Mouse (Mus musculus): Measurements from ENCODE around the gene Foxa1. TPM values are rescaled to one million over a fixed set of nuclear protein-coding genes. Genes with fewer than 3 reads are reported as not detected.

The Foxa1 gene
- polyA plus RNA-seq, 1 experiment from 2014 or later, result 7.9 TPM

GRCm38 (mm10) chr12:57552286-57552685 lies 5.6 kb upstream of the Foxa1 start:
- DNase-seq (ENCODE audit: low spot score), result no peak
- TF ChIP-seq CTCF (IDR thresholded peaks at IDR 0.05), result no peak
- TF ChIP-seq EP300 (IDR thresholded peaks at IDR 0.05), result no peak
- WGBS, result 4% methylated on average over 3 of the region's 3 CpGs
- Histone ChIP-seq H3K4me3 (ENCODE audit: low read depth, low read length) (no peak overlapping the region), H3K27me3 (replicated peaks; ENCODE audit: insufficient read depth, low read length) (peaks cover 16% of the 10 kb centered on the region), H3K4me1 (ENCODE audit: insufficient read depth, low read depth, low read length) (no peaks in the 10 kb centered on the region), H3K9ac (replicated peaks; ENCODE audit: low read depth) (no peak overlapping the region), H3K4me2 (replicated peaks; ENCODE audit: low read depth, low read length) (no peak overlapping the region), H3K27ac (ENCODE audit: low read length) (no peak overlapping the region), H3K36me3 (ENCODE audit: insufficient read depth, low read length) (no peaks in the 10 kb centered on the region), H3K9me3 (ENCODE audit: low read length) (no peaks in the 10 kb centered on the region)
- ATAC-seq, result no peak

- Histone ChIP-seq H3K9me3 (ENCODE audit: low read length) (no peaks in the 10 kb centered on the region), H3K9ac (replicated peaks; ENCODE audit: low read depth) (no peak overlapping the region), H3K4me2 (replicated peaks; ENCODE audit: low read depth, low read length) (no peak overlapping the region), H3K27me3 (replicated peaks; ENCODE audit: insufficient read depth, low read length) (peaks cover 24% of the 10 kb centered on the region), H3K27ac (ENCODE audit: low read length) (no peak overlapping the region), H3K4me3 (ENCODE audit: low read depth, low read length) (no peak overlapping the region), H3K4me1 (ENCODE audit: insufficient read depth, low read depth, low read length) (no peaks in the 10 kb centered on the region), H3K36me3 (ENCODE audit: insufficient read depth, low read length) (no peaks in the 10 kb centered on the region)
- 32% methylated on average over 8 of the region's 8 CpGs for WGBS
- TF ChIP-seq CTCF (IDR thresholded peaks at IDR 0.05) (no peak), EP300 (IDR thresholded peaks at IDR 0.05) (no peak)
- no peak for DNase-seq (ENCODE audit: low spot score)
- ATAC-seq, result no peak
These were observed 4.2 kb upstream of the Foxa1 start for GRCm38 (mm10) chr12:57550881-57551280.

GRCm38 (mm10) chr12:57550181-57550808 lies 3.6 kb upstream of the Foxa1 start:
- Histone ChIP-seq H3K27ac (ENCODE audit: low read length) (no peak overlapping the region), H3K9me3 (ENCODE audit: low read length) (no peaks in the 10 kb centered on the region), H3K4me2 (replicated peaks; ENCODE audit: low read depth, low read length) (peak overlapping the region; percentile 73), H3K4me1 (ENCODE audit: insufficient read depth, low read depth, low read length) (peaks cover 4% of the 10 kb centered on the region; the same call in 1 of the 2 replicates), H3K36me3 (ENCODE audit: insufficient read depth, low read length) (no peaks in the 10 kb centered on the region), H3K9ac (replicated peaks; ENCODE audit: low read depth) (0 out of 2 replicates have a peak overlapping the region, but pooled peaks have one; percentile 5), H3K27me3 (replicated peaks; ENCODE audit: insufficient read depth, low read length) (peaks cover 28% of the 10 kb centered on the region), H3K4me3 (ENCODE audit: low read depth, low read length) (no peak overlapping the region)
- ATAC-seq (no peak), DNase-seq (ENCODE audit: low spot score) (no peak)
- WGBS, result 7% methylated on average over 31 of the region's 31 CpGs
- TF ChIP-seq EP300 (IDR thresholded peaks at IDR 0.05), result no peak
- no peak for TF ChIP-seq CTCF (IDR thresholded peaks at IDR 0.05)

- H3K4me3 ChIP-seq (ENCODE audit: low read depth, low read length), result no peak overlapping the region
- no peak for ATAC-seq
- TF ChIP-seq CTCF (IDR thresholded peaks at IDR 0.05), result no peak
- TF ChIP-seq EP300 (IDR thresholded peaks at IDR 0.05), result no peak
- H3K27ac ChIP-seq (ENCODE audit: low read length), result no peak overlapping the region
- 8% methylated on average over 15 of the region's 15 CpGs for WGBS
- H3K9ac ChIP-seq (replicated peaks; ENCODE audit: low read depth), result no peak overlapping the region
- no peaks in the 10 kb centered on the region for H3K9me3 ChIP-seq (ENCODE audit: low read length)
- peaks cover 6% of the 10 kb centered on the region; the same call in 1 of the 2 replicates for H3K4me1 ChIP-seq (ENCODE audit: insufficient read depth, low read depth, low read length)
- H3K36me3 ChIP-seq (ENCODE audit: insufficient read depth, low read length), result no peaks in the 10 kb centered on the region
- H3K27me3 ChIP-seq (replicated peaks; ENCODE audit: insufficient read depth, low read length), result peaks cover 31% of the 10 kb centered on the region
- H3K4me2 ChIP-seq (replicated peaks; ENCODE audit: low read depth, low read length), result peak overlapping the region; percentile 73
- DNase-seq (ENCODE audit: low spot score), result no peak
These were observed 3.0 kb upstream of the Foxa1 start for GRCm38 (mm10) chr12:57549667-57550160.

- peaks cover 34% of the 10 kb centered on the region for H3K27me3 ChIP-seq (replicated peaks; ENCODE audit: insufficient read depth, low read length)
These were observed 2.4 kb upstream of the Foxa1 start for GRCm38 (mm10) chr12:57548981-57549666.

GRCm38 (mm10) chr12:57548352-57548980 lies 1.8 kb upstream of the Foxa1 start:
- 2% methylated on average over 20 of the region's 20 CpGs for WGBS
- peak; percentile 17 for ATAC-seq

More at GRCm38 (mm10) chr12:57548981-57549666, 2.4 kb upstream of the Foxa1 start:
- TF ChIP-seq EP300 (IDR thresholded peaks at IDR 0.05), result no peak
- H3K9me3 ChIP-seq (ENCODE audit: low read length), result no peaks in the 10 kb centered on the region
- H3K4me1 ChIP-seq (ENCODE audit: insufficient read depth, low read depth, low read length), result peaks cover 6% of the 10 kb centered on the region; the same call in 1 of the 2 replicates
- H3K36me3 ChIP-seq (ENCODE audit: insufficient read depth, low read length), result no peaks in the 10 kb centered on the region
- DNase-seq (ENCODE audit: low spot score) (peak; percentile 38), ATAC-seq (no peak)
- H3K4me3 ChIP-seq (ENCODE audit: low read depth, low read length), result peak overlapping the region; percentile 19; the same call in 1 of the 2 replicates
- H3K4me2 ChIP-seq (replicated peaks; ENCODE audit: low read depth, low read length), result peak overlapping the region; percentile 73
- H3K27ac ChIP-seq (ENCODE audit: low read length), result 0 out of 2 replicates have a peak overlapping the region, but pooled peaks have one; percentile 23
- WGBS, result 8% methylated on average over 25 of the region's 25 CpGs
- H3K9ac ChIP-seq (replicated peaks; ENCODE audit: low read depth), result no peak overlapping the region

More at GRCm38 (mm10) chr12:57548352-57548980, 1.8 kb upstream of the Foxa1 start:
- Histone ChIP-seq H3K4me2 (replicated peaks; ENCODE audit: low read depth, low read length) (peak overlapping the region; percentile 73), H3K9ac (replicated peaks; ENCODE audit: low read depth) (no peak overlapping the region), H3K4me3 (ENCODE audit: low read depth, low read length) (peak overlapping the region; percentile 19; the same call in 1 of the 2 replicates), H3K4me1 (ENCODE audit: insufficient read depth, low read depth, low read length) (peaks cover 6% of the 10 kb centered on the region; the same call in 1 of the 2 replicates), H3K27me3 (replicated peaks; ENCODE audit: insufficient read depth, low read length) (peaks cover 36% of the 10 kb centered on the region), H3K36me3 (ENCODE audit: insufficient read depth, low read length) (no peaks in the 10 kb centered on the region), H3K9me3 (ENCODE audit: low read length) (no peaks in the 10 kb centered on the region), H3K27ac (ENCODE audit: low read length) (0 out of 2 replicates have a peak overlapping the region, but pooled peaks have one; percentile 23)
- DNase-seq (ENCODE audit: low spot score), result peak; percentile 83
- TF ChIP-seq CTCF (IDR thresholded peaks at IDR 0.05), result peak; percentile 74
- TF ChIP-seq EP300 (IDR thresholded peaks at IDR 0.05), result no peak
